Mouse (Mus musculus): ENCODE results near the gene Rtn2. TPM values are rescaled to one million over a fixed set of nuclear protein-coding genes. Genes with fewer than 3 reads are reported as not detected.

The Rtn2 gene
- 17.9 and 21.4 TPM in 2 replicates for polyA plus RNA-seq (2016; fragmentation: Nextera tagmentation; extraction: Ambion mirVana)

GRCm38 (mm10) chr7:19282385-19282784 lies at the start of gene Rtn2:
Gene Rtn2, plus strand, starts transcription at chr7:19282624.
- peak within 1 kb of the TSS; percentile 53 for H3K4me3 ChIP-seq
- peak within 1 kb of the TSS; percentile 48 for H3K9ac ChIP-seq
- H3K36me3 ChIP-seq, result no peaks in the 10 kb centered on the region
- peaks cover 11% of the 10 kb centered on the region; the same call in 1 of the 2 replicates for H3K4me1 ChIP-seq
- peak within 1 kb of the TSS; percentile 90 for H3K4me2 ChIP-seq (replicated peaks)
- 1% methylated on average over 37 of the region's 37 CpGs for WGBS
- peak; percentile 57; the same call in 1 of the 2 replicates for ATAC-seq (ENCODE audit: insufficient number of reproducible peaks, insufficient read depth, low FRiP score, low TSS enrichment)
- H3K9me3 ChIP-seq, result no peaks in the 10 kb centered on the region
- peaks cover 62% of the 10 kb centered on the region for H3K27me3 ChIP-seq
- peak within 1 kb of the TSS; percentile 54; the same call in 1 of the 2 replicates for H3K27ac ChIP-seq

GRCm38 (mm10) chr7:19234652-19235051 lies 47.8 kb upstream of the Rtn2 start:
- H3K9me3 ChIP-seq, result no peaks in the 10 kb centered on the region
- WGBS, result 79% methylated on average over 5 of the region's 5 CpGs

GRCm38 (mm10) chr7:19235092-19235671 lies 47.2 kb upstream of the Rtn2 start:
- no peak for ATAC-seq (ENCODE audit: insufficient number of reproducible peaks, insufficient read depth, low FRiP score, low TSS enrichment)
- Histone ChIP-seq H3K4me2 (replicated peaks) (no peak overlapping the region), H3K4me3 (no peak overlapping the region), H3K27me3 (no peaks in the 10 kb centered on the region), H3K27ac (no peak overlapping the region), H3K9ac (no peak overlapping the region), H3K36me3 (peaks cover 8% of the 10 kb centered on the region; the same call in 1 of the 2 replicates), H3K9me3 (no peaks in the 10 kb centered on the region), H3K4me1 (0 out of 2 replicates have a peak, but pooled peaks cover 2% of the 10 kb centered on the region)
- WGBS, result 86% methylated on average over 2 of the region's 2 CpGs

More at GRCm38 (mm10) chr7:19234652-19235051, 47.8 kb upstream of the Rtn2 start:
- H3K27ac ChIP-seq, result no peak overlapping the region
- H3K4me3 ChIP-seq, result no peak overlapping the region
- H3K4me2 ChIP-seq (replicated peaks), result no peak overlapping the region
- H3K36me3 ChIP-seq, result peaks cover 8% of the 10 kb centered on the region; the same call in 1 of the 2 replicates
- peaks cover 3% of the 10 kb centered on the region; the same call in 1 of the 2 replicates for H3K4me1 ChIP-seq
- H3K9ac ChIP-seq, result no peak overlapping the region
- no peak for ATAC-seq (ENCODE audit: insufficient number of reproducible peaks, insufficient read depth, low FRiP score, low TSS enrichment)
- no peaks in the 10 kb centered on the region for H3K27me3 ChIP-seq

- Histone ChIP-seq H3K27me3 (no peaks in the 10 kb centered on the region), H3K36me3 (peaks cover 2% of the 10 kb centered on the region; the same call in 1 of the 2 replicates), H3K4me1 (no peaks in the 10 kb centered on the region), H3K27ac (no peak overlapping the region), H3K9ac (no peak overlapping the region), H3K4me2 (replicated peaks) (no peak overlapping the region), H3K4me3 (no peak overlapping the region), H3K9me3 (no peaks in the 10 kb centered on the region)
- ATAC-seq (ENCODE audit: insufficient number of reproducible peaks, insufficient read depth, low FRiP score, low TSS enrichment), result no peak
- WGBS, result 70% methylated on average over 2 of the region's 2 CpGs
Measured at GRCm38 (mm10) chr7:19236411-19236810, 46.0 kb upstream of the Rtn2 start.

DNA sequence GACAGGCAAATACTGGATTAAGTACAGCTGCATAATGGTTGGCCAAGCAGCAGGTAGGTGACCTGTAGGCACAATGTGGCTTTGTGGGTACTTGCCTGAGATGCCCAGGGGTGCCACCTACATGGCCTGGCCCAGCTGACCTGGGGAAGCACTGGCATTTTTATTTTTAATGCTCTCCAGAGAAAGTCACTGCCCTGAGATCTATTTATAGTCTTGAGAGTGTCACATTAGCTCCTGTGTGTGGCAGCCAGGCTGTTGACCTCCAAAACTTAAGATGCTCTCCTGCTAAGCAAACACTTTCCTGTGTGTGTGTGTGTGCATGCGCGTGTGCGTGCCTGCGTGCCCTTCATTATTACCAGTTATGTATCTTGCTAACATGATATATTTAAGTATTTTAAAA lies 44.1 kb upstream of the Rtn2 start:
- no peak overlapping the region for H3K9ac ChIP-seq
- 100% methylated on average over 4 of the region's 4 CpGs for WGBS
- no peaks in the 10 kb centered on the region; the same call in 1 of the 2 replicates for H3K36me3 ChIP-seq
- no peak overlapping the region for H3K4me2 ChIP-seq (replicated peaks)
- no peaks in the 10 kb centered on the region for H3K9me3 ChIP-seq
- ATAC-seq (ENCODE audit: insufficient number of reproducible peaks, insufficient read depth, low FRiP score, low TSS enrichment), result no peak
- H3K4me3 ChIP-seq, result no peak overlapping the region
- H3K4me1 ChIP-seq, result no peaks in the 10 kb centered on the region
- H3K27me3 ChIP-seq, result no peaks in the 10 kb centered on the region
- no peak overlapping the region for H3K27ac ChIP-seq

DNA sequence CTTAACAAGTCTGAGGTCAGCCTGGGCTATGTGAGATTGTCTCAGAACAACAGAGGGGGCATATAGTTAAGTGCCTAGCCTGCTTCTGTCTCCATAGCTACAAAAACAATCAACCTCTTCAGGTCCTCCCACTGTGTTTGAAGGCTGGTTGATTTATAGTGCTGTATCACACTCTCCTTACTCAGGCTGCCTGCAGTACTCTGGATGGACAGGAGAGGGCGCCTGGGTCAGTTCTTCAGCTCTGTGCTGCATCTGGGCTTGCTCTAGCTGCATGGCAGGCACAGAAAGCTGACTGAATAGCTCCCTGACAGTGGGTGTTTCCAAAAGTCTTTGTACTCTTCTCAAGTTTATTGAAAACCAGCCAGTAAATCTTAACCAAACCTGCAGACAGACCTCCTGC lies 43.0 kb upstream of the Rtn2 start:
- Histone ChIP-seq H3K9me3 (no peaks in the 10 kb centered on the region), H3K4me3 (no peak overlapping the region), H3K27ac (no peak overlapping the region), H3K36me3 (no peaks in the 10 kb centered on the region), H3K4me2 (replicated peaks) (no peak overlapping the region), H3K27me3 (no peaks in the 10 kb centered on the region), H3K9ac (no peak overlapping the region), H3K4me1 (no peaks in the 10 kb centered on the region)
- WGBS, result 0% methylated on average over 1 of the region's 1 CpGs
- 0 out of 2 replicates have a peak, but pooled peaks have one; percentile 76 for ATAC-seq (ENCODE audit: insufficient number of reproducible peaks, insufficient read depth, low FRiP score, low TSS enrichment)

GRCm38 (mm10) chr7:19239986-19240385 lies 42.4 kb upstream of the Rtn2 start:
- Histone ChIP-seq H3K4me2 (replicated peaks) (no peak overlapping the region), H3K27me3 (no peaks in the 10 kb centered on the region), H3K9me3 (no peaks in the 10 kb centered on the region), H3K27ac (no peak overlapping the region), H3K4me1 (no peaks in the 10 kb centered on the region), H3K36me3 (peaks cover 4% of the 10 kb centered on the region; the same call in 1 of the 2 replicates), H3K4me3 (no peak overlapping the region), H3K9ac (no peak overlapping the region)
- ATAC-seq (ENCODE audit: insufficient number of reproducible peaks, insufficient read depth, low FRiP score, low TSS enrichment), result no peak
- WGBS, result 75% methylated on average over 4 of the region's 4 CpGs

GRCm38 (mm10) chr7:19240905-19241463 lies 41.4 kb upstream of the Rtn2 start:
- WGBS, result 88% methylated on average over 8 of the region's 8 CpGs
- Histone ChIP-seq H3K27me3 (no peaks in the 10 kb centered on the region), H3K9ac (no peak overlapping the region), H3K4me1 (no peaks in the 10 kb centered on the region), H3K4me2 (replicated peaks) (no peak overlapping the region), H3K9me3 (no peaks in the 10 kb centered on the region), H3K27ac (no peak overlapping the region), H3K36me3 (peaks cover 10% of the 10 kb centered on the region; the same call in 1 of the 2 replicates), H3K4me3 (no peak overlapping the region)
- ATAC-seq (ENCODE audit: insufficient number of reproducible peaks, insufficient read depth, low FRiP score, low TSS enrichment), result no peak

DNA sequence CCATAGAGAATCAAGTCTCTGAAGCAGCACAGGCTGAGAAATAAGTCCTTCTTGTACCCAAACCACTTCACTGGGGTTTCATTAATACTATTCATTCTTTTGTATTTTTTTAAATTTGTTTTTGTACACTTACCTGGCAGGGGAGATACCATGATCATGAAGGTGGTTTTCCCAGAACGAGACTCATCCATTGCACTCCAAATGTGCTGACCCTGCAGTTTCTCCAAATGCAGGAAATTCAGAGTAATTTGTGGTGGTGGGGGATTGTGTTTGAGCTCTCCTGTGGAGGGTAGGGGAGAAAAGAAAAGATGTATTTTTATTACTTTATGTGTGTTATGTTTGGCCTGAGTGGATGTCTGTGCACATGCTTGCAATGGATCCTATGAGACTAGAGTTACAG lies 40.4 kb upstream of the Rtn2 start:
- Histone ChIP-seq H3K9me3 (no peaks in the 10 kb centered on the region), H3K4me1 (no peaks in the 10 kb centered on the region), H3K36me3 (peaks cover 10% of the 10 kb centered on the region; the same call in 1 of the 2 replicates), H3K4me3 (no peak overlapping the region), H3K27ac (no peak overlapping the region), H3K9ac (no peak overlapping the region), H3K4me2 (replicated peaks) (no peak overlapping the region), H3K27me3 (no peaks in the 10 kb centered on the region)
- ATAC-seq (ENCODE audit: insufficient number of reproducible peaks, insufficient read depth, low FRiP score, low TSS enrichment), result no peak
- WGBS, result 85% methylated on average over 1 of the region's 1 CpGs

- H3K4me2 ChIP-seq (replicated peaks), result no peak overlapping the region
- peaks cover 18% of the 10 kb centered on the region for H3K36me3 ChIP-seq
- H3K4me1 ChIP-seq, result no peaks in the 10 kb centered on the region
- WGBS, result 84% methylated on average over 5 of the region's 5 CpGs
- no peaks in the 10 kb centered on the region for H3K9me3 ChIP-seq
- no peak overlapping the region for H3K27ac ChIP-seq
- no peak for ATAC-seq (ENCODE audit: insufficient number of reproducible peaks, insufficient read depth, low FRiP score, low TSS enrichment)
- no peak overlapping the region for H3K4me3 ChIP-seq
- no peak overlapping the region for H3K9ac ChIP-seq
- H3K27me3 ChIP-seq, result no peaks in the 10 kb centered on the region
Measured at GRCm38 (mm10) chr7:19243858-19244257, 38.6 kb upstream of the Rtn2 start.

- Histone ChIP-seq H3K9me3 (no peaks in the 10 kb centered on the region), H3K4me1 (no peaks in the 10 kb centered on the region), H3K4me3 (no peak overlapping the region), H3K4me2 (replicated peaks) (no peak overlapping the region), H3K9ac (no peak overlapping the region), H3K36me3 (peaks cover 18% of the 10 kb centered on the region), H3K27ac (no peak overlapping the region), H3K27me3 (no peaks in the 10 kb centered on the region)
- WGBS, result 91% methylated on average over 3 of the region's 3 CpGs
- no peak for ATAC-seq (ENCODE audit: insufficient number of reproducible peaks, insufficient read depth, low FRiP score, low TSS enrichment)
Measured at GRCm38 (mm10) chr7:19245083-19245482, 37.3 kb upstream of the Rtn2 start.

DNA sequence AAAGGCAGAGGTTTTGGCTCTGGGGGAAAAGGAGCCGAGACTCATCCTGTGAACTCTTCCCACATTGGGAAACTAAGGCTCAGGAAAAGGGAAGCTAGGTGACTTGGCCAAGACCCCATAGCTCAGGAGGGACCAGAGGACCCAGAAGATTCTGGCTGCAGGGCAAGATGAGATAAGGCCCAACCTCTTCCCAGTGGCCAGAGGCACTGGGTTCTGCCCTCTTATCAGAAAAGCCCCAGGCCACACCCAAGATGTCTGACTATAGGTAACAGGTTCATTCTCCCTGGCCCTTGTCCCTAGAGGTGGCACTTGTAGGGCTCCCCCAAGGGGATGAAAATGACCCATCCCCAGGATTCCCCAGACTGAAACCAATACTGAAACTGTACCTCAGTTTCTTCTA lies 35.6 kb upstream of the Rtn2 start:
- 88% methylated on average over 1 of the region's 1 CpGs for WGBS
- Histone ChIP-seq H3K36me3 (peaks cover 18% of the 10 kb centered on the region), H3K4me1 (no peaks in the 10 kb centered on the region), H3K27me3 (no peaks in the 10 kb centered on the region), H3K4me2 (replicated peaks) (no peak overlapping the region), H3K27ac (no peak overlapping the region), H3K4me3 (no peak overlapping the region), H3K9ac (no peak overlapping the region), H3K9me3 (no peaks in the 10 kb centered on the region)
- no peak for ATAC-seq (ENCODE audit: insufficient number of reproducible peaks, insufficient read depth, low FRiP score, low TSS enrichment)

Data from embryonic facial prominence, embryonic 12.5 days (tissue).